Mouse (Mus musculus) ES-E14 (cell line): ENCODE data around the gene Vps35l.

Experiments used
- HCFC1 ChIP-seq: IDR thresholded peaks from 2 replicates; pipeline ENCODE4 v1.6.1; 2012; ENCODE audit warnings: low read length, inconsistent platforms, borderline replicate concordance; ENCODE audit not compliant: insufficient read depth
- ZC3H11A ChIP-seq: IDR thresholded peaks from 2 replicates; pipeline ENCODE4 v1.6.1; 2012; ENCODE audit warnings: low read depth, mild to moderate bottlenecking, inconsistent platforms, low read length, borderline replicate concordance

- TF ChIP-seq HCFC1, result no peak
- no peak for TF ChIP-seq ZC3H11A
These were observed 77.7 kb downstream of the Vps35l start for GRCm38 (mm10) chr7:118817741-118818140.
